Comparison of ENCODE assay signal across 22 mouse cellular contexts in the genomic region with DNA sequence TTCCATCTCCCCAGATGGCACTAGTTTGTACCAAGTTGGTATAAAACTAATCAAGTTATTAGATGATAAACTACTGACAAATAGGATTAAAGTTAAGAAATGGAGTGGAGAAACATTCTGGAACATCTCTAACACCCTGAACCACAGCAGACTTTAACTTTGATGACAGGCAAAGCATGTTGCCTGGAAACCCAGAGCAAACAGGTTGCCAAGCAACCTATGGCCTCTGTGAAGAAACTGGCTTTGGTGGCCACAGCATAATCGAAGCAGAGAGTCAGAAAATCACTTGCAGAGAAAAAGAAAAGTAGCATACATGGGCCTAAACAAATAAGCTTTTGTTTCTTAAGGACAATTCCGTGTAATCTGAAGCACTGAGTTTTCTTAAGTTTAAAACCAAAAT. TPM values are rescaled to one million over a fixed set of nuclear protein-coding genes. Genes with fewer than 3 reads are reported as not detected.
A peak's percentile ranks its signal among the peaks of the same experiment; 100 is the strongest.
DNase-seq lines count a peak whose midpoint lies in the region; ATAC-seq and TF ChIP-seq lines count a peak whose summit lies in the region.
"Had no signal": no experiment of that assay in that cellular context is flagged by ENCODE, and none has a peak within 500 bp of the region (broad histone marks: within the 10 kb centered on the region; RNA-seq: fewer than 3 reads in every experiment).

No protein-coding gene starts in this region.

- TF ChIP-seq EP300 in liver, postnatal 0 days (IDR thresholded peaks at IDR 0.05; ENCODE audit: low read depth), result no peak

- no peak for TF ChIP-seq CTCF in liver, adult 2 months (IDR thresholded peaks at IDR 0.05; ENCODE audit: low read depth, low read length)
- no peak for TF ChIP-seq CTCF in liver, postnatal 0 days (IDR thresholded peaks at IDR 0.05; ENCODE audit: low read depth)

- H3K4me2 ChIP-seq in liver, postnatal 0 days (ENCODE audit: low read depth, low read length), result no peak overlapping the region
- H3K4me2 ChIP-seq in neural tube, embryonic 11.5 days (ENCODE audit: low read depth), result no peak overlapping the region
- H3K4me2 ChIP-seq: embryonic facial prominence, embryonic 13.5 days; forebrain, embryonic 13.5 days; heart, embryonic 12.5 days; hindbrain, embryonic 15.5 days had no signal

- no peaks in the 10 kb centered on the region for H3K36me3 ChIP-seq in liver, adult 2 months (ENCODE audit: control insufficient read depth, insufficient read depth, low read length)
- no peaks in the 10 kb centered on the region for H3K36me3 ChIP-seq in liver, postnatal 0 days (replicated peaks; ENCODE audit: insufficient read depth, low read length)
- no peaks in the 10 kb centered on the region for H3K36me3 ChIP-seq in neural tube, embryonic 11.5 days (ENCODE audit: control insufficient read depth, insufficient read depth, low read length)
- H3K36me3 ChIP-seq: embryonic facial prominence, embryonic 13.5 days; G1E; heart, embryonic 12.5 days; hindbrain, embryonic 15.5 days had no signal

- no peaks in the 10 kb centered on the region for H3K9me3 ChIP-seq in liver, postnatal 0 days (ENCODE audit: low read length)
- no peaks in the 10 kb centered on the region for H3K9me3 ChIP-seq in neural tube, embryonic 11.5 days (ENCODE audit: control insufficient read depth, low read length)
- H3K9me3 ChIP-seq: embryonic facial prominence, embryonic 13.5 days; forebrain, embryonic 13.5 days; G1E; heart, embryonic 12.5 days; hindbrain, embryonic 15.5 days had no signal

- H3K4me3 ChIP-seq in liver, adult 2 months (ENCODE audit: insufficient read depth, low read depth, low read length), result no peak overlapping the region
- no peak overlapping the region for H3K4me3 ChIP-seq in liver, postnatal 0 days (ENCODE audit: low read depth, low read length)
- no peak overlapping the region for H3K4me3 ChIP-seq in neural tube, embryonic 11.5 days (ENCODE audit: low read depth, low read length)
- H3K4me3 ChIP-seq: embryonic facial prominence, embryonic 13.5 days; forebrain, embryonic 13.5 days; heart, embryonic 12.5 days; hindbrain, embryonic 15.5 days had no signal

- H3K4me1 ChIP-seq in liver, adult 2 months (ENCODE audit: control insufficient read depth, insufficient read depth, low read length), result no peaks in the 10 kb centered on the region
- H3K4me1 ChIP-seq in liver, postnatal 0 days (ENCODE audit: insufficient read depth), result no peaks in the 10 kb centered on the region
- H3K4me1 ChIP-seq in neural tube, embryonic 11.5 days (ENCODE audit: control insufficient read depth, insufficient read depth, low read length), result no peaks in the 10 kb centered on the region
- H3K4me1 ChIP-seq: embryonic facial prominence, embryonic 13.5 days; forebrain, embryonic 13.5 days; heart, embryonic 12.5 days; hindbrain, embryonic 15.5 days had no signal

- no peaks in the 10 kb centered on the region for H3K79me2 ChIP-seq in liver, adult 2 months (ENCODE audit: control insufficient read depth, insufficient read depth, low read length)

- ATAC-seq in liver, postnatal 0 days, result no peak
- no peak for ATAC-seq in neural tube, embryonic 11.5 days (ENCODE audit: insufficient read depth, low FRiP score, low TSS enrichment)
- ATAC-seq: CD4-positive, CD25-positive, alpha-beta regulatory T cell, adult 4 months; forebrain, embryonic 13.5 days; forebrain, postnatal 0 days had no signal

- no peaks in the 10 kb centered on the region for H3K27me3 ChIP-seq in liver, adult 2 months (ENCODE audit: control insufficient read depth, insufficient read depth, low read length)
- H3K27me3 ChIP-seq in liver, postnatal 0 days (ENCODE audit: insufficient read depth, low read length), result no peaks in the 10 kb centered on the region
- no peaks in the 10 kb centered on the region for H3K27me3 ChIP-seq in neural tube, embryonic 11.5 days (ENCODE audit: control insufficient read depth, insufficient read depth, low read length)
- H3K27me3 ChIP-seq: embryonic facial prominence, embryonic 13.5 days; forebrain, embryonic 13.5 days; heart, embryonic 12.5 days; hindbrain, embryonic 15.5 days had no signal

- TF ChIP-seq POLR2A in liver, adult 2 months (IDR thresholded peaks at IDR 0.05; ENCODE audit: extremely low read depth, insufficient read depth, low read length), result no peak

- peak; percentile 17 for DNase-seq in embryo, embryonic 10 days (ENCODE audit: low spot score)
- DNase-seq in embryo, embryonic 9.5 days (ENCODE audit: extremely low spot score), result no peak
- peak; percentile 4 for DNase-seq in liver, adult 2 months (ENCODE audit: extremely low read depth, low read depth, low spot score)
- no peak for DNase-seq in liver, postnatal 0 days
- peak; percentile 18 for DNase-seq in neural tube, embryonic 11.5 days (ENCODE audit: low spot score)
- DNase-seq in neural tube, embryonic 10.5 days (ENCODE audit: extremely low spot score, low spot score), result no peak
- no peak for DNase-seq in cerebellum, adult 8-10 months
- DNase-seq: adrenal gland, adult 8-10 months; adrenal gland, postnatal 36 days; B cell, adult 2 months; cerebellum, adult 11-12 months; cerebellum, adult 9-11 months; cerebellum, postnatal 36 days; forebrain, postnatal 0 days; gastrocnemius, postnatal 14 days had no signal

- no peak overlapping the region for H3K27ac ChIP-seq in liver, adult 2 months (replicated peaks; ENCODE audit: insufficient read depth, low read depth, low read length)
- no peak overlapping the region for H3K27ac ChIP-seq in liver, postnatal 0 days (ENCODE audit: low read depth)
- H3K27ac ChIP-seq in neural tube, embryonic 11.5 days (ENCODE audit: low read depth, low read length), result no peak overlapping the region
- H3K27ac ChIP-seq: embryonic facial prominence, embryonic 13.5 days; forebrain, embryonic 13.5 days; hindbrain, embryonic 15.5 days had no signal

- H3K9ac ChIP-seq in liver, adult 2 months (ENCODE audit: low read depth, low read length), result no peak overlapping the region
- no peak overlapping the region for H3K9ac ChIP-seq in liver, postnatal 0 days (replicated peaks)
- no peak overlapping the region for H3K9ac ChIP-seq in neural tube, embryonic 11.5 days (ENCODE audit: low read length)
- H3K9ac ChIP-seq: embryonic facial prominence, embryonic 13.5 days; forebrain, embryonic 13.5 days; forebrain, postnatal 0 days; heart, embryonic 12.5 days; hindbrain, embryonic 15.5 days had no signal

- 42% methylated on average over 2 of the region's 2 CpGs for WGBS in liver, adult 2 months
- 53% methylated on average over 2 of the region's 2 CpGs for WGBS in liver, postnatal 0 days (ENCODE audit: insufficient replicate concordance)
- 58% methylated on average over 2 of the region's 2 CpGs for WGBS in neural tube, embryonic 11.5 days

RNA-seq across cellular contexts. Expression of a gene that starts 59.4 kb away (rescaled TPM):
- 0.13 and 0.28 TPM in 2 replicates for total RNA-seq in liver, adult 2 months (2014; rRNA removed)
- 0.33 and 0.41 TPM in 2 replicates for polyA plus RNA-seq in liver, adult 2 months (2012; rRNA removed)
- 0.04 and 0.14 TPM in 2 replicates for polyA plus RNA-seq in liver, postnatal 0 days (2015; fragmentation: Nextera tagmentation; extraction: Ambion mirVana)
- polyA plus RNA-seq in neural tube, embryonic 11.5 days (2014; fragmentation: Nextera tagmentation; extraction: Ambion mirVana), result 7.6 and 8.8 TPM in 2 replicates
- total RNA-seq: granulocyte monocyte progenitor cell, adult 5-6 weeks had no signal
- polyA plus RNA-seq: CD4-positive, CD25-positive, alpha-beta regulatory T cell, adult 4 months; G1E had no signal

Comparison
In these comparisons a context has a peak if more than half of its experiments do, and no peak if none do; other contexts are left out.
1. DNase-seq: peak in embryo, embryonic 10 days (single experiment), liver, adult 2 months (single experiment) and neural tube, embryonic 11.5 days (single experiment); none in embryo, embryonic 9.5 days (single experiment), liver, postnatal 0 days (single experiment), neural tube, embryonic 10.5 days (single experiment) and cerebellum, adult 8-10 months (single experiment).